Comparison of ENCODE assay signal across 8 mouse cellular contexts in the genomic region with DNA sequence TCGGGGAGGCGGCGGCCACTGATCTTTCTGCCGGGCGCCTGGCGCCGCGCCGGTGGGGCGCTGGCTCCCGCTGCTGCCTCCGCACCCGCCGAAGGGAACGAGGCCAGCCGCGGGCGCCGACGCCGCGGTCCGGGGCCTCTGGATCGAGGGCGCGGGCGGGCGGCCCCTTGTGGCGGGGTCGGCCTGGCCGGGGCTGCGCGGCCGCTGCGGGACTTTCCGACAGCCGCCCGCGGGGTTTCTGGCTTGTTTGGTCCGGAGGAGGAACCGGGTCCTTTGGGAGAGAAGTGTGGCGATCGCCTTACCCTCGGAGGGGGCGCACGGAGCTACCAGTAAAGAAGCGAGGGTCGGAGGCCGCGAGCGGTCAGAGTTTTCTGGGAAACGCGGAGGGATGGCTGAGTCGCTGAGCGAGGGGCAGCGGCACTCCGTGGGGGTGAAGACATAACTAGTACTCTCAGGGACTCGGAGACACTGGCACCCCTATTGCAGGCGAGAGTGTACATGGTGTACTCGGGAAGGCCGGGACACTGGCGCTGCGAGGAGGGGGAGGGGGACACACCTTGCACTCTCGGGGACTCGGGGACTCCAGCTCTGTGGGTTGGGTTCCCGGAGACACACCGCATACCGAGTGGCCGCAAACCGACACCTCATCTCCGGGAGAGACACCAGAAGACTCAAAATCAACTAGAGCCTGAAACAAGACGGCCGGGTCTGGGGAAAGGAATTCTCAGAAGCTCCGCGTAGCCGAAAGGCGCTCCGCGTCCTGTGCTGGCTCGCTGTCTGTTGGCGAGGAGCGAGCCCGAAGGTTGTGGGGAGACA. TPM values are rescaled to one million over a fixed set of nuclear protein-coding genes. Genes with fewer than 3 reads are reported as not detected.
DNase-seq lines count a peak whose midpoint lies in the region; ATAC-seq and TF ChIP-seq lines count a peak whose summit lies in the region.

No protein-coding gene starts in this region.

- TF ChIP-seq CTCF in E14TG2a.4 (conservative IDR thresholded peaks at IDR 0.05; ENCODE audit: low read length) = no peak
- no peak for TF ChIP-seq CTCF in lung, embryonic 14.5 days (IDR thresholded peaks at IDR 0.05; ENCODE audit: low read depth)

- no peak overlapping the region for H3K27ac ChIP-seq in forebrain, embryonic 15.5 days (replicated peaks)
- peak overlapping the region; percentile 83 for H3K27ac ChIP-seq in lung, embryonic 14.5 days (ENCODE audit: low read depth)
- peak overlapping the region; percentile 56 for H3K27ac ChIP-seq in neural tube, embryonic 15.5 days (replicated peaks)

- H3K9me3 ChIP-seq in E14TG2a.4 (ENCODE audit: low read length) = no peaks in the 10 kb centered on the region
- no peaks in the 10 kb centered on the region for H3K9me3 ChIP-seq in forebrain, embryonic 15.5 days
- H3K9me3 ChIP-seq in lung, embryonic 14.5 days (ENCODE audit: low read depth, low read length) = no peaks in the 10 kb centered on the region
- H3K9me3 ChIP-seq in neural tube, embryonic 15.5 days (replicated peaks) = no peaks in the 10 kb centered on the region

- DNase-seq in cerebellum, adult 11-12 months = peak; percentile 18
- peak; percentile 78 to 79 for DNase-seq in heart, postnatal 14 days
- peak; percentile 18 to 39 for DNase-seq in layer of hippocampus, adult 18-20 months (ENCODE audit: low spot score in 2 of 2)
- DNase-seq in lung, embryonic 14.5 days = peak; percentile 67
- peak; percentile 67 for DNase-seq in testis, postnatal 14 days (ENCODE audit: low spot score)

- peak overlapping the region; percentile 47 for H3K9ac ChIP-seq in forebrain, embryonic 15.5 days (replicated peaks)
- H3K9ac ChIP-seq in lung, embryonic 14.5 days = peak overlapping the region; percentile 74
- peak overlapping the region; percentile 64 for H3K9ac ChIP-seq in neural tube, embryonic 15.5 days (replicated peaks)

- peak; percentile 73 for ATAC-seq in forebrain, embryonic 15.5 days (replicated peaks)
- peak; percentile 71 for ATAC-seq in lung, embryonic 14.5 days (ENCODE audit: insufficient read depth)
- ATAC-seq in neural tube, embryonic 15.5 days (ENCODE audit: low FRiP score) = peak; percentile 78

- intact Hi-C loops in heart, postnatal 14 days (cut with DNase I) = loop anchor here (1.0 to 5.0 kb wide), 4 partner anchors 44 to 481 kb away; a partner anchor contains a TSS

- H3K27me3 ChIP-seq in E14TG2a.4 (ENCODE audit: insufficient read depth, low read length) = peaks cover 14% of the 10 kb centered on the region
- peaks cover 12% of the 10 kb centered on the region; the same call in 1 of the 2 replicates for H3K27me3 ChIP-seq in forebrain, embryonic 15.5 days
- 0 out of 2 replicates have a peak, but pooled peaks cover 5% of the 10 kb centered on the region for H3K27me3 ChIP-seq in lung, embryonic 14.5 days (ENCODE audit: insufficient read depth, low read length)
- H3K27me3 ChIP-seq in neural tube, embryonic 15.5 days (replicated peaks) = peaks cover 7% of the 10 kb centered on the region; the same call in 1 of the 2 replicates

- H3K4me2 ChIP-seq in forebrain, embryonic 15.5 days (replicated peaks) = peak overlapping the region; percentile 91
- H3K4me2 ChIP-seq in lung, embryonic 14.5 days = peak overlapping the region; percentile 74
- peak overlapping the region; percentile 87 for H3K4me2 ChIP-seq in neural tube, embryonic 15.5 days

- H3K4me3 ChIP-seq in E14TG2a.4 (replicated peaks; ENCODE audit: low read length) = peak overlapping the region; percentile 90
- peak overlapping the region; percentile 61 for H3K4me3 ChIP-seq in forebrain, embryonic 15.5 days
- H3K4me3 ChIP-seq in lung, embryonic 14.5 days (ENCODE audit: low read depth, low read length) = peak overlapping the region; percentile 73
- H3K4me3 ChIP-seq in neural tube, embryonic 15.5 days (replicated peaks) = peak overlapping the region; percentile 81

- peaks cover 6% of the 10 kb centered on the region; the same call in 1 of the 2 replicates for H3K36me3 ChIP-seq in E14TG2a.4 (ENCODE audit: insufficient read depth, low read length)
- H3K36me3 ChIP-seq in forebrain, embryonic 15.5 days = no peaks in the 10 kb centered on the region
- H3K36me3 ChIP-seq in lung, embryonic 14.5 days (ENCODE audit: insufficient read depth) = no peaks in the 10 kb centered on the region
- H3K36me3 ChIP-seq in neural tube, embryonic 15.5 days = no peaks in the 10 kb centered on the region

- WGBS in forebrain, embryonic 15.5 days = under 1% methylated on average over 70 of the region's 83 CpGs
- under 1% methylated on average over 83 of the region's 83 CpGs for WGBS in lung, embryonic 14.5 days
- WGBS in neural tube, embryonic 15.5 days = under 1% methylated on average over 81 of the region's 83 CpGs

- peaks cover 51% of the 10 kb centered on the region for H3K4me1 ChIP-seq in E14TG2a.4 (replicated peaks; ENCODE audit: low read depth, low read length)
- H3K4me1 ChIP-seq in forebrain, embryonic 15.5 days = peaks cover 13% of the 10 kb centered on the region
- peaks cover 3% of the 10 kb centered on the region; the same call in 1 of the 2 replicates for H3K4me1 ChIP-seq in lung, embryonic 14.5 days (ENCODE audit: insufficient read depth)
- H3K4me1 ChIP-seq in neural tube, embryonic 15.5 days = peaks cover 20% of the 10 kb centered on the region

RNA-seq across cellular contexts. Expression of a gene that starts 1.5 kb away (rescaled TPM):
- polyA plus RNA-seq in forebrain, embryonic 15.5 days (2015; fragmentation: Nextera tagmentation; extraction: Ambion mirVana) = 0.72 and 0.74 TPM in 2 replicates
- 10 to 100 TPM; 20.4 to 22.8 TPM for total RNA-seq in heart, postnatal 14 days (2021)
- total RNA-seq in layer of hippocampus, adult 18-20 months (2021) = 10 to 100 TPM; 31.5 to 34.6 TPM
- polyA plus RNA-seq in lung, embryonic 14.5 days (2014; fragmentation: Nextera tagmentation; extraction: Ambion mirVana) = 3.7 and 5.6 TPM in 2 replicates
- polyA plus RNA-seq in neural tube, embryonic 15.5 days (2015; fragmentation: Nextera tagmentation; extraction: Ambion mirVana) = 2.2 and 4.9 TPM in 2 replicates

Comparison
In these comparisons a context has a peak if more than half of its experiments do, and no peak if none do; other contexts are left out.
1. DNase-seq: peak in every context shown above with its lines; median percentile 78 in heart, postnatal 14 days; 67 in lung, embryonic 14.5 days; 67 in testis, postnatal 14 days; 28 in layer of hippocampus, adult 18-20 months; 18 in cerebellum, adult 11-12 months.